Mouse (Mus musculus) fat pad, adult 2 months (tissue): ENCODE results near the gene Prkn.

Experiments
- DNase-seq: peaks from one replicate; pipeline ENCODE4 v3.0.0-alpha.2; 2011; ENCODE audit warnings: low read depth, low spot score; ENCODE audit errors: extremely low read depth

The Prkn gene

GRCm38 (mm10) chr17:12052651-12053050 lies 1212.5 kb downstream of the Prkn start:
- DNase-seq = no peak

GRCm38 (mm10) chr17:12059041-12059440 lies 1218.9 kb downstream of the Prkn start:
- no peak for DNase-seq

GRCm38 (mm10) chr17:12061381-12061780 lies 1221.2 kb downstream of the Prkn start:
- DNase-seq = no peak

DNA sequence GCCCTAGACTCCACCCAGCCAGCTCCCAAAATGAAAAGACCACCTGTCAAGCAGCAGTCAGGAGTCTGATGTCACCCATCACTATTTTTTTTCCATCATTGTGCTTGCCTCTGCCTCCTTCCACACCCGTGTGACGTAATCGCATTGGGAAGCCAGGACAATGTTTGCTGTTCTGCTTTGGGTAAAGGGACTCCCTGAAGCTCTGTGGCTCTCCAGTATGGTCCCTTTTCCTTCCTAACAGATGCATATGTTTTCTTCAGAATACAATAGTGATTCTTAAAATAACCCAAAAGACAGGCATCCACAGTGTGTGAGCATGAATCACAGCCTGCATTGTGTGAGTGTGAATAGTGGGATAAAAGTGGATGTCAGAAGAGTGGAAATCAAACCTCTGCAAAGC lies 1222.7 kb downstream of the Prkn start:
- DNase-seq = no peak

DNA sequence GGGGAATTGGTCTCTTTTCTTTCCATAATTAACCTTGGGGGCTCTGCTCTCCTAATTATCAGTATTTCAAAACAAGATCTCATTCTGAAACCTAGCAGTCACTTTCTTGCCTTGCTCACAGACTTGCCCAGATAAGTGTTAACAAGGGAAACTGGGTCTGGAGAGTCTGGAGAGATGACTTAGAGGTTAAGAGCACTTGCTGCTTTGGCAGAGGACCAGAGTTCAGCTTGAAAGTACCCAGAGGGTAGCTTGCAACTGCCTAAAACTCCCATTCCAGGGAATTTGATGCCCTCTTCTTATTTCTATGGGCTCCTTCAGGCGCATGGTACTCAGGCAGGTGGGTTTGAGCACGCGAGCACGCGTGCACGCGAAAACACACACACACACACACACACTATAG lies 1223.3 kb downstream of the Prkn start:
- DNase-seq = no peak

DNA sequence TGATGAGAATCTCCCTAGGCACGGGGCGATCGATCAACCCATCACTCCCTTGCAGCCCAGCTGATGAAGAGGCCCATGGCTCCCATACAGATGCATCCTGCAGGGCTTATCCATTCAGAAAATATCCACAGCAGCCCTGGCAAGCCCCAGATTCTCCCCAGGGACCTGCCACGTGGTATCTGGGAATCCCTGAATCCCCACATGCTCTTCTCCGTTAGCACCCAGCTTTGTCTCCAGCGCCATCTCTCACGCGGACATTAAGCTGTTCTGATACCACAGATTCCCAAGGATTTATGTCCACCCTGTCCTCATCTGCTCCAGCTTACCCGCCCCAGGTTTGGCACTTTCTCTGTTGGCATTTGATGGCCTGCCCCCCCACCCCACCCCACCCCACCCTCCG lies 1225.9 kb downstream of the Prkn start:
- no peak for DNase-seq

GRCm38 (mm10) chr17:12076816-12077215 lies 1236.6 kb downstream of the Prkn start:
- DNase-seq = no peak

- DNase-seq = no peak
These were observed 1240.7 kb downstream of the Prkn start for GRCm38 (mm10) chr17:12080656-12081495.

- DNase-seq = no peak
These were observed 1242.0 kb downstream of the Prkn start for GRCm38 (mm10) chr17:12082201-12082600.

DNA sequence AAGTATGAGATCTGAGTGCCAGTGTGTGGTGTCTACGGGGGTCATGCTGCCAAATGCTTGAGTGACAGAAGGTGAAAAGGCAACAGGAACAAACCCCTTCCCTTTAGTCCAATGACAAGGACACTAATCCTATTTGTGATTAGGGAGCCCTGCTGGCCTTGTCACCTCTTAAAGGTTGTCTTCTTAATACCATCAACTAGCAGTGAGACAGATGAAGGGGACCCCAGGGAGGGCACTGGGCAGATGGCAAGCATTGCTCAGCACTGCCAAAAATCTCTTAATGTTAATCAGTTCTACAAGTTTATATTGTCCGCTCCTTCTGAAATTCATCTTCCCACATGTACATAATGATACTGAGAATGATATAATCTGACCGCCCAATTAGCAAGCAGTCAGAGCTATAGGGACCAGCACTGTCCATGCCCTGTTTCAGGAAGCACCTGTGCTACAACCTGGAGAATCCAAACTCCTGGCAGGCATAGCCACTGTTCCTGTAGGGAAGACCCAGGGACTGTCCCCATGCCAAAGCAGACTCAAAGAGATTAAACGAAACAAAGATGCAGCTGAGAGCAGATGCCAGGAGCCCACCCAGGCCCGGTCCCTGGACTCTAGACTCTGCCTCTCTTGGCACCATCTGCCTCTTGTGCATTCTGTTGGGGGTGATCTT lies 1250.2 kb downstream of the Prkn start:
- DNase-seq = no peak

DNA sequence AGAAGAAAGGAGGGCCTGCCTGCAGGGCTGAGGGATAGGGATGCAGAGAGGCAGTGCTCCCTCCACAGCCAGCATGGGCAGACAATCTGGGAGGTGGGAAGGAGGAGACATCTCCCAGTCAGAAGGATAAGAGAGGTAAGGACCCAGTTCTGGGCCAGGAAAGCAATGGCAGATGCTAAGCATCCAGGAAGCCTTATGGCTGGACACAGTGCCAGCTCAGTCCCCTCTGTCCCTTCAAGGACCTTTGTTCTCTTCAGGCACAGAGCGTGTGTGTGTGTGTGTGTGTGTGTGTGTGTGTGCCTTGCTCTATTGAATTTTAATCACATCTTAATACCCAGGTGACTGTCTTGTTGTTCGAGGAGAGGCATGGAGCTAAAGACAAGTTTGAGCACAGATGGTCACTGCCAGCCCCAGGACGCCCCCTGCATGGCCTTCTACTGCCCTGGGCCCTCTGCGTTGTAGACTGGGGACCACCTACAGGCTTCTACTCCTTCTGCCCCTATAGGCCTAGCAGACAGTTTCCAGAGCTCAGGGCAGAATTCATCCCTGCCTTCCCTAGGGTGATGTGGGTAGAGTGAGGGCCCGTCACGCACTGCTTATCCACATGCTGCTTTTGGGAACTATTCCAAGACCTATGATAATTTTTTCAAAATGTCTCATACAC lies 1252.8 kb downstream of the Prkn start:
- no peak for DNase-seq

- DNase-seq = no peak
These were observed 1253.8 kb downstream of the Prkn start for GRCm38 (mm10) chr17:12094016-12094415.

- no peak for DNase-seq
These were observed 1254.8 kb downstream of the Prkn start for GRCm38 (mm10) chr17:12094827-12095590.

DNA sequence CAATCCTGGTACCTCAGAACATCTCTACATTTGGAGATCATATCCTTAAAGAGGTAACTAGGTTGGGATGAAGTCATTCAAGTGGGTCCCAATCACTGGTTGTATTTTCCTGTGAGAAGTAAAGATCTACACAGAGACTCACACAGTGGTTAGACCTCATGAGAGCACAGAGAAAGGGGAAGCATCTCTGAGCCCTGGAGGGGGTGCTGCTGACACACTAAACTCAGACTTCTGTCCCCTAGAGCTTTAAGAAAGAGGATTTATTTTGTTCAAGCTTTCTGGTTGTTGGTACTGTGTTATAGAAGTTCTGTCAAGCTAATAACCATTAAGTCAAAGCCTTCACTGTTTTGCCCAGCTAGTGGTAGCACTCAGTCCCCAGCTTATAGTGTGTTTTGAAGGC lies 1259.2 kb downstream of the Prkn start:
- no peak for DNase-seq

- DNase-seq = no peak
These were observed 1262.1 kb downstream of the Prkn start for GRCm38 (mm10) chr17:12102326-12102725.

DNA sequence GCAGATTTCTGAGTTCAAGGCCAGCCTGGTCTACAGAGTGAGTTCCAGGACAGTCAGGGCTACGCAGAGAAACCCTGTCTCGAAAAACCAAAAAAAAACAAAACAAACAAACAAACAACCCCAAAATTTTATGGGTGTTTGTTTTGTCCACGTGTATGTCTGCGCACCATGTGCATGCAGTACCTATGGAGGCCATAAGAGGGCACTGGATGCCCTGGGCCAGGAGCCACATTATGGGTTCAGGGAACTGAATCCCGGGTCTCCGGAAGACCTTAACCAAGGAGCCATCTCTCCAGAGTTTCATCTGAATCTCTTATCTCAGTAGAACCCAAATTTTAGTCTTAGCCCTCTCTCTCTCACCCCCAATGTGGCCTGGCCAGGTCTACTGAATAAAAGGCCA lies 1263.6 kb downstream of the Prkn start:
- DNase-seq = no peak

GRCm38 (mm10) chr17:12104245-12104644 lies 1264.1 kb downstream of the Prkn start:
- DNase-seq = no peak

- no peak for DNase-seq
These were observed 1264.5 kb downstream of the Prkn start for GRCm38 (mm10) chr17:12104690-12105089.

- DNase-seq = no peak
These were observed 1266.1 kb downstream of the Prkn start for GRCm38 (mm10) chr17:12106255-12106654.
